Mouse (Mus musculus): ENCODE measurements around the gene Zfp804a.

Zfp804a gene

GRCm38 (mm10) chr2:82053185-82053891, at the start of gene Zfp804a:
Gene Zfp804a, plus strand, starts transcription at chr2:82053222.
- in situ Hi-C loops (cut with MboI, MseI): no loop called here

- in situ Hi-C loops (cut with MboI, MseI): no loop called here
Observed at GRCm38 (mm10) chr2:82051635-82052034, 1.4 kb upstream of the Zfp804a start.

- in situ Hi-C loops (cut with MboI, MseI): no loop called here
Observed at GRCm38 (mm10) chr2:82052338-82053184, 461 bp upstream of the Zfp804a start.

GRCm38 (mm10) chr2:82054446-82054845, 1.4 kb downstream of the Zfp804a start:
- in situ Hi-C loops (cut with MboI, MseI): no loop called here

- in situ Hi-C loops (cut with MboI, MseI): no loop called here
Observed at GRCm38 (mm10) chr2:82064671-82065070, 11.6 kb downstream of the Zfp804a start.

- in situ Hi-C loops (cut with MboI, MseI): no loop called here
Observed at GRCm38 (mm10) chr2:82067912-82068311, 14.9 kb downstream of the Zfp804a start.

- in situ Hi-C loops (cut with MboI, MseI): no loop called here
Observed at GRCm38 (mm10) chr2:82069172-82069571, 16.1 kb downstream of the Zfp804a start.

GRCm38 (mm10) chr2:82076883-82077282, 23.9 kb downstream of the Zfp804a start:
- in situ Hi-C loops (cut with MboI, MseI): no loop called here

GRCm38 (mm10) chr2:82078287-82078994, 25.4 kb downstream of the Zfp804a start:
- in situ Hi-C loops (cut with MboI, MseI): no loop called here

GRCm38 (mm10) chr2:82080678-82081077, 27.7 kb downstream of the Zfp804a start:
- in situ Hi-C loops (cut with MboI, MseI): no loop called here

- in situ Hi-C loops (cut with MboI, MseI): no loop called here
Observed at GRCm38 (mm10) chr2:82113148-82113547, 60.1 kb downstream of the Zfp804a start.

GRCm38 (mm10) chr2:82113650-82114049, 60.6 kb downstream of the Zfp804a start:
- in situ Hi-C loops (cut with MboI, MseI): no loop called here

- in situ Hi-C loops (cut with MboI, MseI): no loop called here
Observed at GRCm38 (mm10) chr2:82119577-82119976, 66.6 kb downstream of the Zfp804a start.

- in situ Hi-C loops (cut with MboI, MseI): no loop called here
Observed at GRCm38 (mm10) chr2:82178693-82179092, 125.7 kb downstream of the Zfp804a start.

GRCm38 (mm10) chr2:82181010-82181409, 128.0 kb downstream of the Zfp804a start:
- in situ Hi-C loops (cut with MboI, MseI): no loop called here

GRCm38 (mm10) chr2:82199901-82200300, 146.9 kb downstream of the Zfp804a start:
- in situ Hi-C loops (cut with MboI, MseI): no loop called here

GRCm38 (mm10) chr2:82200616-82201015, 147.6 kb downstream of the Zfp804a start:
- in situ Hi-C loops (cut with MboI, MseI): no loop called here

GRCm38 (mm10) chr2:82210605-82211004, 157.6 kb downstream of the Zfp804a start:
- in situ Hi-C loops (cut with MboI, MseI): no loop called here

GRCm38 (mm10) chr2:82211972-82212371, 158.9 kb downstream of the Zfp804a start:
- in situ Hi-C loops (cut with MboI, MseI): no loop called here

- in situ Hi-C loops (cut with MboI, MseI): no loop called here
Observed at GRCm38 (mm10) chr2:82217873-82218272, 164.9 kb downstream of the Zfp804a start.

- in situ Hi-C loops (cut with MboI, MseI): no loop called here
Observed at GRCm38 (mm10) chr2:82246020-82246419, 193.0 kb downstream of the Zfp804a start.

- in situ Hi-C loops (cut with MboI, MseI): no loop called here
Observed at GRCm38 (mm10) chr2:82246902-82247522, 194.0 kb downstream of the Zfp804a start.
